Mouse (Mus musculus) megakaryocyte progenitor cell, adult 5-6 weeks (primary cell): ENCODE results near the gene Muc1. TPM values are rescaled to one million over a fixed set of nuclear protein-coding genes. Genes with fewer than 3 reads are reported as not detected.
"Not testable (repeated sequence)": the region's sequence is repeated elsewhere in the genome, so short reads cannot be mapped to it uniquely, and the experiment has no call there.

ENCODE experiments used
- ATAC-seq: replicated peaks from 2 replicates; pipeline ENCODE4 v1.8.0; 2016; ENCODE audit warnings: mild to moderate bottlenecking, moderate TSS enrichment, inconsistent platforms; ENCODE audit not compliant: poor library complexity
- total RNA-seq, 2 experiments: library from RNA; stranded (forward) in 1 of 2; stranded (reverse) in 1 of 2; fragments of 157-497, 149-512 nt in 1 of 2; fragments of 200-1000 nt in 1 of 2; gene quantifications; 2 replicates each; pipeline versions ENCODE4 v1.2.3 to v1.2.4; 2015 to 2017

Muc1 gene
- total RNA-seq, 2 experiments from 2014 or later = not detected

DNA sequence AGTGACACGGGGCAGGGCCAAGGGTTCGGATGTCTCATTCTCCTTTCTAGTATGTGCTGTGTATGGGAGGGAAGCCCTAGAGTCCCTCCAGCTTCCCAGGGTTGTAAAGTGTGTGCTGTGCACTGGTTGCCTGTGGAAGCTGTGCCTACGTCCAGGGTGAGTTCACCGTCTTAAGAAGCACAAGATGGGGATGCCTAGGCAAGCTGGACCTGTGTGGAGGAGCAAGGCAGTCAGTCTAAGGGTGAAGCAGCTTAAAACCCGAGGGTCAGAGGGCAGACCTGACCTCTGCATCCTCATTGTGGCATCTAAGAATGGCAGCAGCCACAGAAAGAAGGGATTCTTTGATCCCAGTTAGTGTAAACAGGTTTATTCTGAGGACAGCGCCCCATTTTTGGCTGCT, 20.1 kb upstream of the Muc1 start:
- no peak for ATAC-seq

DNA sequence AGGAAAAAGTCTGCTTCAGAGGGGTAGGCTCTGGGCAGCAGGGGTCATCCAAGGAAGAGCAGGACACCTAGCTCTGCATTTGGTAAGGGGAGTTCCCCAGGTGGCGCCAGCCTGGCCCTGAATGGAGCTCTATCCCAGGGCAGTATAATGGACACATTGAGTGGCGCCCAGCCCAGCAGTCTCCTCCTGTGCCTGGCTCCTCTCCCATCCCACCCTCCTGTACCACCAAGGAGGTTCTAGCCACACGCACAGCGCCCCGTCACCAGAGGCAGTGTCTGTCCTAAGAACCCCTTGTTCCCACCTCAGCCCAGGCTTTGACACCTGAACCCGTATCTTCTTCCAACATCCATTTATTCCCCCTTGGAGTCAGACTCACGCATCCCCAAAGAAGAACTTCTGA, 19.1 kb upstream of the Muc1 start:
- no peak for ATAC-seq

- ATAC-seq = no peak
Measured at GRCm38 (mm10) chr3:89210162-89210561, 18.7 kb upstream of the Muc1 start.

- ATAC-seq = no peak
Measured at GRCm38 (mm10) chr3:89210731-89211130, 18.1 kb upstream of the Muc1 start.

DNA sequence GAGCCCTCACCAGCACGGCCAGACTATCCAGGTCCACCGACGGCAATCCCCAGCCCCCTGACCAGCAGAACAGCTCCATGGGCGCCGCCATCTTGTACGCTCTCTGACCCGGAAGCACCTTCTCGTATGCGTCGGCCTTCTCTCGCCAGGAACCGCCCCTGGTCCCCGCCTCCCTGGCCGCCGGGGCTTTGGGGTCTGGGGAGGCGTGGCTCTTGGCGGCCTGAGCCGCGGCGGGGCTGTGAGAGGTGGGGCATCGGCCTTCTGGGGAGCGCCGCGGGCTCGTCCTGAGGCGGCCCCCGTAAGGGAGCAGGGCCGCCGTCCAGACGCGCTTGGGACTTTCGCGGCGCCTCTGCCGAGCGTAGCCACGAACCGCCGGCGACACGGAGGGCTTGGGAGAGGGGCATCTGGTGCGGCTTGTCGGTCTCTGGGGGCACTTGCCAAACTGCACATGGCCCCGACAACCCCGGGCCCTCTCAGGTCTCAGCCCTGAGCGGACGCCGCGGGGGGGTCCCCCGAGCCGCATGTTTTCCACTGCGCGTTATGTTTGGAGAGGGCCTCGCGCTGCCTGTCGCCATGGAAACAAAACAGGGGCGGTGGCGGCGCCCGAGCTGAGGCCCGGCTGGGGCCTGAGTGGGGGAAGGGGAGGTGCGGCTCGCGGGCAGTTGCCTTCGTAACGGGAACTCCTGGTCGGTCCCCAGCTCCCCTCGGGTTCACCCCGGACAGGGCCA, 14.9 kb upstream of the Muc1 start:
- ATAC-seq = peak; percentile 84

DNA sequence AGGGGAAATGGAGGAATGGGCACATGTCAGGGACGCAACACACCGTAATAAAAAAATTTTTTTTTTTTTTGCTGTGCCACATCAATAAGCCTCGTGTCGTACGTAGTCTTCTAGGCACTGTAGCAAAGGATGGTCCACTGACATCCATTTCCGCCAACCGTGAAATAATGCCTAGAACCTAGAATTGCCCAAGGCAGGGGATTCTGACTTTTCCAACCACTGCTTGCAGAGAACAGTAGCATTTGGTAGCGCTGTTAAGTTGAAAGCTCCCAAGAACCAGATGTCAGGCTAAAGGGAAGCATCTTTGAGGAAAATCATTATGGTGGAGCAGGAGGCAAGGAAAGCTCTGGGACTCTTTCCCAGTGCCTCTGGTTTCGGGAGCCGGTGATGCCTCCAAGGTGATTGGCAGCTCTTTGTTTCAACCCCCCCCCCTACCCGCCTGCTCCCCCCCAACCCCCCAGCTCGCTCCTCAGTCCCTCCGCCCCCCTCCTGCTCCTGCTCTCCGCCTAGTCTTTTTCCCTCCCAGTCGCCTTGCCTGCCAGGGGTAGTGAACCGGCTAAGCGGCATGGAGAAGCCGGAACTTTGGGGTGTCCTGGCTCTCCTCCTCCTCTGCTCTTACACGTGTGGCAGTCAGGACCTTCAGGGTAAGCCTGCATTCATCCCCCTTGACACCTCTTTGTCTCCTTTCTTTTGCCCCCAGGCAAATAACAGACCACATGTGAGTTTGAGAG, 14.0 kb upstream of the Muc1 start, which contains the start of gene Thbs3:
Gene Thbs3, plus strand, starts transcription at position 500 of the 731 bp plus-strand sequence.
- ATAC-seq = no peak

GRCm38 (mm10) chr3:89215853-89216252, 13.0 kb upstream of the Muc1 start:
- ATAC-seq = peak; percentile 78

DNA sequence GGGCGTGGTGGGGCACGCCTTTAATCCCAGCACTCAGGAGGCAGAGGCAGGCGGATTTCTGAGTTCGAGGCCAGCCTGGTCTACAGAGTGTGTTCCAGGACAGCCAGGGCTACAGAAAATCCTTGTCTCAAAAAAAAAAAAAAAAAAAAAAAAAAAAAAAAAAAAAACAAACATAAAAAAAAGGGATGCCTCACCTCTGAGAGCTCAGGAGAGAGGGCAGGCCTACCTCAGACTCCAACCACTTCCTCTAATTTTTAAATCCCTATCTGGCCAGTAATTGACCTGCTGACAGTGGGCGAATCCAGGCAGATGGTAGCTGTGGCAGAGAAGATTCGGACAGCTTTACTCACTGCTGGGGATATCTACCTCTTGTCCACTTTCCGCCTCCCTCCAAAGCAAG, 12.4 kb upstream of the Muc1 start:
- ATAC-seq = not testable (repeated sequence)

- ATAC-seq = no peak
Measured at GRCm38 (mm10) chr3:89218271-89218670, 10.6 kb upstream of the Muc1 start.

- no peak for ATAC-seq
Measured at GRCm38 (mm10) chr3:89219546-89219945, 9.3 kb upstream of the Muc1 start.

DNA sequence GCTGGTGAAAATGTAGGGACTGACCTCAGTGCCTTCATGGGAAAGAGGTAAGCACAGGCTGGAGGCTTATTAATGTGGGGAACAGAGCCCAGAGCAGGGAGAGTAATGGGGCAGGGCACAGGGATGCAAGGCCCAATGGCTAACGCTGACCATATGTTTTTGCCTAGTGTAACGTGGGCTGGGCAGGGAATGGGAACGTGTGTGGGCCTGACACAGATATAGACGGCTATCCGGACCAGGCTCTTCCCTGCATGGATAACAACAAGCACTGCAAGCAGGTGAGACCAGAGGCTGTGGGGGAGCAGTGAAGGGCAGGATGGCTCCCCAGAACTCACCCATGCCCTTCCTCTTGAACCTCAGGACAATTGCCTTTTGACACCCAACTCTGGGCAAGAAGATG, 7.7 kb upstream of the Muc1 start:
- ATAC-seq = no peak

DNA sequence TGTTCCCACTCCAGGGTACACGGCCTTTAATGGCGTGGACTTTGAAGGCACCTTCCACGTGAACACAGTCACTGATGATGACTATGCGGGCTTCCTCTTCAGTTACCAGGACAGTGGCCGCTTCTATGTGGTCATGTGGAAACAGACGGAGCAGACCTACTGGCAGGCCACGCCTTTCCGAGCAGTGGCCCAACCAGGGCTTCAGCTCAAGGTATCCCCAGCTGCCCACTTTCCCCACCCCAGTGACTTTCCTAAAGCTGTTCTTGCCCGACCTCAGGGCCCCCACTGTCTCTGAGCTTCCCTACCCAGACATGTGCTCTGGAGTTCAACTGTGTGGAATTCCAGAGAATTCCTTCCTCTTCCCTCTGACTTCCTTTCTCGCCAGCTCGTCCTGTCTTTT, 4.1 kb upstream of the Muc1 start:
- no peak for ATAC-seq

DNA sequence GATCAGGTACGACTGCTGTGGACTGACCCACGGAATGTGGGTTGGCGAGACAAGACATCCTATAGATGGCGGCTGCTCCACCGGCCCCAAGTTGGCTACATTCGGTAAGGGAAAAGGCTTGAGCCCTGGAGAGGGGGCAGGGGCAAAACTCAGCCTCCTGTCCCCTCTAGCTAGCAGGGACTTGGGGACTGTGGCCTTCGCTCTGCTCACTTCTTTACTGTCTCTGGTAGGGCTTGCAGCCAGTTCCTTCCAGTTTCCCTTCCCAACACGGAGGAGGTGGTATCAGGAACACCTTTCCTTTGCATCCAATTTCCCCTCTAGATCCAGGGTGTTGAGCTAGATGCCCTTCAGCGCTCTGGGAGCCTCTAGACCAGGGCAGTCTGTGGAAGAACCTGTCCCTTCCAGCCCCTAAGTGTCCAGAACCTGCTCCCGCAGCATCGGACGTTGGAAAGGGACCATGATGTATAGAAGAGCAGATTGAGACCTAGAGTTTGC, 3.5 kb upstream of the Muc1 start:
- no peak for ATAC-seq

DNA sequence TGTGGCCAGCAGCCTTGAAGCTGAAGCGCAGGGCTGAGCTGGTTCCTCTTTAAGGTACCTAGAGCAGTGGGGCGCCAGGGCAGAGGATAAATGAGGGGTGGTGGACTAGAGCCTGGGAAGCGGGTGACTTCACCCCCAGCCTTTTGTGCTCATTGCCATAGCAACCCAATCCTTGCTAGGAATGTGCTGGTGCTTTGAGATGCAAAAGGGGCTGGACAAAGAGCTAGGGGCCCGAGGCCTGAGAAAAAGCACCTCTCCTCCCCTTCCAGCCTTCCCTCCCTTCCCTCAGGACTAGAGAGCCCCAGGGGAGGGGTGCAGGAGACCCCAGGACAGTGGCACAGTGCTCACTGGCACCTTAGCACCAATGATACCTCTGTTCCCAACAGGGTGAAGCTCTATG, 2.9 kb upstream of the Muc1 start:
- ATAC-seq = no peak

DNA sequence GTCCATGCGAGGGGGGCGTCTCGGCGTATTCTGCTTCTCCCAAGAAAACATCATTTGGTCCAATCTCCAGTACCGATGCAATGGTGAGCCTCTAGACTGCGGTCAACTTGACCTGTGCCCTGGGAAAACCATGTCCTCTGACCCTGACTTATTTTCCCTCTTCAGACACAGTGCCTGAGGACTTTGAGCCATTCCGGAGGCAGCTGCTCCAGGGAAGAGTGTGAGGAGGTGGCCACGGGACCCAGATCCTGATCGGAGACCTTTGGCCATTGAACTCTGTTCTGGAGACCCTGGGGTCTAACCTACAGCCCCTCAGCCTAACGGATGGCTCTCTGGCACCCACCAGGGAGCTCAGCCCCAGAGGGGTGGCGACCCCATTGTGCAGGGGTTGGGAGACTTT, 2.5 kb upstream of the Muc1 start:
- ATAC-seq = no peak

DNA sequence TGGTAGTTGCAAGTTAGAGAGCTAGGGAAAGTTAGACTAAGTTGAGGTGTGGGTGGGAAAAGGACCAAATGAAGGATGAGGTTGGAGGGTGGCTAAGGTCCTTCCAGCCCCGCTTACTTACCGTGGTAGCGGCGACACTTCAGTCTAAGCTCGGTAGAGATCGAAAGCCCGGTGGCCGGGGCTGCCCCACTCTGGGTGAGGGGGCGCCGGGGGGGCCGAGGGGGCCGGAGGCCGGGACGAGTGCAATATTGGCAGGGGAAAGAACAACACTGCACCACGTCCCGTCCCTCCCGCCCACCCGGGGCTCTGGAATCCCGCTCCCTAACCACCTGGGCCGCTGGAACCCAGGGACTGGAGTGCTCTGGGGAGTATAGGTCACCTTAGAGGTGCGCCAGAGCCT, 2.0 kb upstream of the Muc1 start, which contains the start of gene Mtx1:
Gene Mtx1, minus strand, starts transcription at position 189 of the 400 bp plus-strand sequence.
- no peak for ATAC-seq

DNA sequence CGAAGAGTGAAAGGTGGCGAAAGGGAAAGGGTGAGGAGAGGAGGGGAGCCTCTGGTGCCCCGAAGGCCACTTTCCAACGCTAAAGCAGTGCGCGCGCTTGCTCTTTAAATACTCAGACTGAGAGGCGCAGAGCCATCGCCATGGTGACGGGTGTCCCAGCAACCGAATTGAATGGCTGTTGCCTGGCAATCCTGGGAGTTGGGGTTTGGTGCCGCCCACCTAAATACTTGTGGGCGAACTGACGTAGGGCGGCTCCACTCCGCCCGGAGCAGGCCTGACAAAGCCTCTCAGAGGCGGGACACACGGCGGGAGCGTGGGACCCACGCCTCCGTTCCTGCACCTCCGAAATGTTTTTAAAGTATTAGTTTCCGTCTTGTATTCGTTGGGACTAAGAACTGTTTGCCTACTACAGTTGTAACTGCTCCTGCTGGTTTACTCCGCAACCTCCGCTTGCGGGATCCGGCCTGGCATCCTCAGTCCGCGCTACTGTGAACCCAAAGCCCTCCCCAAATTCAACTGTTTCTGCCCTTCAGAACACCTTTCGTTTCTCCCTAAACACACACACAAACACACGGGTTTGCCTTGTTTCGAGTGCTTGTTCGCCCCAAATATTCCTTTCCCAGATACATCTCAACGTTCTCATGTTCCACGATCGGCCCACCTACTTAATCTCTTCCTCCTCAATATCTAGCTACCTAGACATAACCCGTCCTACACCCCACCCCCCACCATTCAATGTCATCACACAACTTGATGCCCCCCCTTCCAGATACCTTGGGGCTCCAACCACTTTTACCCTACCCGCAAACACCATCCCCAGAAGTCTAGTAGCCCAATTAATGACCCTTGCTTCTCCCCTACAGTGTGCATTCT, 1.3 kb upstream of the Muc1 start:
- peak; percentile 68 for ATAC-seq

GRCm38 (mm10) chr3:89228180-89228549, 692 bp upstream of the Muc1 start:
- ATAC-seq = peak; percentile 85

DNA sequence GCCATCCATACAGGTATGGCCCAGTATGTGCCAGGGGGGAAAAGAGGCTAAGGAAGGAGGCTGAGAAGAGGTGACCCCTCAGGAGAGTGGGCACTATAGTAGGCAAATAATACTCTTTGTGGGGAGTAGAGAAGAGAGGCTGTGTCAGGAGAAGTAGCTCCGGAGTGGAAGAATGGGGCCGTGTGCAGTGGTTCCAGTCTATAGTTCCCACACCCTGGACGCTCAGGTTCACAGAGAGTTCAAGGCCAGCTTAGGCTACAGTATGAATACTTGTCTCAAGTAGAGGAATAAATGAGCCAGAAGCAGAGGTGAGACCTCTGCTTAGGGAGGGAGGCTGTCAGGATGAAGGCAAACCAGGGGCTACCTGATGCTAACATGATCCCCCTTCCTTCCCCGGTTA, 419 bp downstream of the Muc1 start:
- no peak for ATAC-seq

- ATAC-seq = no peak
Measured at GRCm38 (mm10) chr3:89230561-89230960, 1.7 kb downstream of the Muc1 start.

GRCm38 (mm10) chr3:89231345-89231744, 2.5 kb downstream of the Muc1 start:
- no peak for ATAC-seq
